Mouse (Mus musculus) adrenal gland (tissue): ENCODE measurements around the gene Olfr108.

ENCODE experiments used
- intact Hi-C: fragments of 180-260 bp; cut with DNase I; formaldehyde crosslinking; loops from one replicate; pipeline ENCODE4 v1.15.1; 2025
- long read RNA-seq, 2 experiments: library from polyadenylated mRNA; unstranded; transcript quantifications; one replicate each; pipeline ENCODE4 v2.0.0; 2020; ENCODE audit warnings: borderline replicate concordance in 1 of 2; ENCODE audit not compliant: insufficient replicate concordance in 1 of 2

Olfr108 gene
- long read RNA-seq, experiment 1: 0 reads
- long read RNA-seq, experiment 2: 0 reads

- intact Hi-C loops: no loop called here
Observed at GRCm38 (mm10) chr17:37445180-37445579, at the start of gene Olfr108. Gene Olfr108 (plus strand): TSS chr17:37445480.

GRCm38 (mm10) chr17:37398926-37399325 is 46.4 kb upstream of the Olfr108 start, which contains the start of gene Olfr107:
Gene Olfr107 (plus strand): TSS chr17:37399226.
- intact Hi-C loops: no loop called here

GRCm38 (mm10) chr17:37413380-37413779 is 31.9 kb upstream of the Olfr108 start:
- intact Hi-C loops: no loop called here

GRCm38 (mm10) chr17:37458616-37459015 is 13.3 kb downstream of the Olfr108 start, which contains the start of gene Olfr109:
Gene Olfr109 (plus strand): TSS chr17:37458916.
- intact Hi-C loops: no loop called here

- intact Hi-C loops: no loop called here
Observed at GRCm38 (mm10) chr17:37483452-37483851, 38.2 kb downstream of the Olfr108 start, which contains the start of gene H2-M2. Gene H2-M2 (minus strand): TSS chr17:37483552.

- intact Hi-C loops: no loop called here
Observed at GRCm38 (mm10) chr17:37491930-37492518, 46.7 kb downstream of the Olfr108 start, which contains the start of gene Olfr110. Gene Olfr110 (plus strand): TSS chr17:37492468.
